ENCODE assay signal across 10 mouse cellular contexts in genomic region chr7:44770046-44770578, GRCm38 (mm10). TPM values are rescaled to one million over a fixed set of nuclear protein-coding genes. Genes with fewer than 3 reads are reported as not detected.
DNase-seq lines count a peak whose midpoint lies in the region; ATAC-seq and TF ChIP-seq lines count a peak whose summit lies in the region.
"Had no signal": no experiment of that assay in that cellular context is flagged by ENCODE, and none has a peak within 500 bp of the region (broad histone marks: within the 10 kb centered on the region; RNA-seq: fewer than 3 reads in every experiment).

No protein-coding gene starts in this region.

- WGBS in heart, adult 2 months: 16% methylated on average over 6 of the region's 6 CpGs
- 17% methylated on average over 6 of the region's 6 CpGs for WGBS in intestine, postnatal 0 days
- WGBS in lung, embryonic 14.5 days: 10% methylated on average over 6 of the region's 6 CpGs
- WGBS in stomach, postnatal 0 days: 14% methylated on average over 6 of the region's 6 CpGs

- no peaks in the 10 kb centered on the region for H3K79me2 ChIP-seq in heart, adult 2 months (replicated peaks; ENCODE audit: control insufficient read depth, insufficient read depth, low read length)

- no peak overlapping the region for H3K27ac ChIP-seq in heart, adult 2 months
- no peak overlapping the region for H3K27ac ChIP-seq in intestine, postnatal 0 days (ENCODE audit: low read depth, low read length)
- no peak overlapping the region for H3K27ac ChIP-seq in lung, embryonic 14.5 days (ENCODE audit: low read depth)
- no peak overlapping the region for H3K27ac ChIP-seq in stomach, postnatal 0 days (replicated peaks)
- H3K27ac ChIP-seq: heart, embryonic 13.5 days; neural tube, embryonic 12.5 days had no signal

- DNase-seq in heart, adult 2 months: peak; percentile 47 to 66
- DNase-seq in heart, postnatal 25 days (ENCODE audit: low spot score): no peak
- peak; percentile 36 for DNase-seq in MEL-GATA-1-ER (ENCODE audit: extremely low read depth, low read depth)
- DNase-seq in embryo, embryonic 11.5 days (ENCODE audit: low read depth, low spot score): peak; percentile 84
- DNase-seq in lung, embryonic 14.5 days: peak; percentile 96
- peak; percentile 82 for DNase-seq in stomach, postnatal 0 days (ENCODE audit: low spot score)
- DNase-seq in frontal cortex, postnatal 25 days (ENCODE audit: low spot score in 2 of 2): no peak

- no peaks in the 10 kb centered on the region for H3K27me3 ChIP-seq in heart, adult 2 months (ENCODE audit: control insufficient read depth, insufficient read depth, low read length)
- no peaks in the 10 kb centered on the region for H3K27me3 ChIP-seq in intestine, postnatal 0 days (replicated peaks; ENCODE audit: control insufficient read depth, insufficient read depth, low read length)
- no peaks in the 10 kb centered on the region for H3K27me3 ChIP-seq in lung, embryonic 14.5 days (ENCODE audit: insufficient read depth, low read length)
- no peaks in the 10 kb centered on the region for H3K27me3 ChIP-seq in stomach, postnatal 0 days (ENCODE audit: control insufficient read depth, insufficient read depth, low read length)
- H3K27me3 ChIP-seq: heart, embryonic 13.5 days; neural tube, embryonic 12.5 days had no signal

- H3K9ac ChIP-seq in heart, adult 2 months (ENCODE audit: low read depth, low read length): no peak overlapping the region
- no peak overlapping the region for H3K9ac ChIP-seq in intestine, postnatal 0 days (ENCODE audit: low read depth, low read length)
- H3K9ac ChIP-seq in lung, embryonic 14.5 days: no peak overlapping the region
- H3K9ac ChIP-seq in stomach, postnatal 0 days (ENCODE audit: low read length): no peak overlapping the region
- H3K9ac ChIP-seq: heart, embryonic 13.5 days; neural tube, embryonic 12.5 days had no signal

- intact Hi-C loops in heart, adult 2 months (cut with DNase I): no loop called here
- intact Hi-C loops in heart, postnatal 25 days (cut with DNase I): no loop called here

- TF ChIP-seq EP300 in heart, adult 2 months (IDR thresholded peaks at IDR 0.05; ENCODE audit: insufficient read depth, low read depth, low read length): 0 out of 2 replicates have a peak, but pooled peaks have one; percentile 57
- TF ChIP-seq EP300 in stomach, postnatal 0 days (optimal IDR thresholded peaks at IDR 0.05): no peak

- TF ChIP-seq POLR2A in heart, adult 2 months (IDR thresholded peaks at IDR 0.05; ENCODE audit: insufficient read depth, low read depth, low read length): no peak

- H3K4me3 ChIP-seq in heart, adult 2 months: no peak overlapping the region
- H3K4me3 ChIP-seq in intestine, postnatal 0 days (ENCODE audit: low read depth, low read length): no peak overlapping the region
- no peak overlapping the region for H3K4me3 ChIP-seq in lung, embryonic 14.5 days (ENCODE audit: low read depth, low read length)
- H3K4me3 ChIP-seq in stomach, postnatal 0 days (ENCODE audit: low read depth, low read length): no peak overlapping the region
- H3K4me3 ChIP-seq: heart, embryonic 13.5 days; neural tube, embryonic 12.5 days had no signal

- no peak for TF ChIP-seq CTCF in heart, adult 2 months (IDR thresholded peaks at IDR 0.05)
- TF ChIP-seq CTCF in intestine, postnatal 0 days (IDR thresholded peaks at IDR 0.05; ENCODE audit: low read depth): peak; percentile 34
- TF ChIP-seq CTCF in lung, embryonic 14.5 days (IDR thresholded peaks at IDR 0.05; ENCODE audit: low read depth): peak; percentile 10; the same call in 1 of the 2 replicates
- peak; percentile 38 for TF ChIP-seq CTCF in stomach, postnatal 0 days (IDR thresholded peaks at IDR 0.05; ENCODE audit: low read depth)

- H3K9me3 ChIP-seq in intestine, postnatal 0 days (ENCODE audit: control insufficient read depth): no peaks in the 10 kb centered on the region
- H3K9me3 ChIP-seq in lung, embryonic 14.5 days (ENCODE audit: low read depth, low read length): no peaks in the 10 kb centered on the region
- no peaks in the 10 kb centered on the region for H3K9me3 ChIP-seq in stomach, postnatal 0 days (ENCODE audit: control insufficient read depth, low read length)
- H3K9me3 ChIP-seq: heart, embryonic 13.5 days; neural tube, embryonic 12.5 days had no signal

- H3K36me3 ChIP-seq in heart, adult 2 months (ENCODE audit: control insufficient read depth, insufficient read depth, low read length): no peaks in the 10 kb centered on the region
- H3K36me3 ChIP-seq in intestine, postnatal 0 days (ENCODE audit: control insufficient read depth, insufficient read depth): peaks cover 86% of the 10 kb centered on the region
- peaks cover 54% of the 10 kb centered on the region for H3K36me3 ChIP-seq in lung, embryonic 14.5 days (ENCODE audit: insufficient read depth)
- peaks cover 22% of the 10 kb centered on the region for H3K36me3 ChIP-seq in stomach, postnatal 0 days (ENCODE audit: control insufficient read depth, insufficient read depth, low read length)

- H3K4me2 ChIP-seq in intestine, postnatal 0 days (replicated peaks; ENCODE audit: low read depth): no peak overlapping the region
- no peak overlapping the region for H3K4me2 ChIP-seq in lung, embryonic 14.5 days
- H3K4me2 ChIP-seq in stomach, postnatal 0 days (replicated peaks; ENCODE audit: low read depth): no peak overlapping the region
- H3K4me2 ChIP-seq: heart, embryonic 13.5 days; neural tube, embryonic 12.5 days had no signal

- no peaks in the 10 kb centered on the region for H3K4me1 ChIP-seq in heart, adult 2 months (ENCODE audit: control insufficient read depth, insufficient read depth, low read length)
- H3K4me1 ChIP-seq in intestine, postnatal 0 days (replicated peaks; ENCODE audit: control insufficient read depth, insufficient read depth, low read length): no peaks in the 10 kb centered on the region
- H3K4me1 ChIP-seq in lung, embryonic 14.5 days (ENCODE audit: insufficient read depth): no peaks in the 10 kb centered on the region
- no peaks in the 10 kb centered on the region for H3K4me1 ChIP-seq in stomach, postnatal 0 days (replicated peaks; ENCODE audit: control insufficient read depth, insufficient read depth)
- H3K4me1 ChIP-seq: heart, embryonic 13.5 days; neural tube, embryonic 12.5 days had no signal

- ATAC-seq in intestine, postnatal 0 days: peak; percentile 25
- peak; percentile 41; the same call in 1 of the 2 replicates for ATAC-seq in lung, embryonic 14.5 days (ENCODE audit: insufficient read depth)
- no peak for ATAC-seq in stomach, postnatal 0 days (ENCODE audit: low FRiP score, low TSS enrichment)

RNA-seq across cellular contexts. Expression of gene Zfp473, which starts 19.3 kb away (rescaled TPM):
- not detected for total RNA-seq in heart, adult 2 months (2021)
- polyA plus RNA-seq in heart, adult 2 months (2012; rRNA removed): 0.03 and 0.12 TPM in 2 replicates
- total RNA-seq in heart, postnatal 25 days (2021): under 1 TPM in 1 of 2 experiments, not detected in 1; 0.21 TPM
- polyA plus RNA-seq in intestine, postnatal 0 days (2015; fragmentation: Nextera tagmentation; extraction: Ambion mirVana): 0.24 and 0.26 TPM in 2 replicates
- polyA plus RNA-seq in lung, embryonic 14.5 days (2014; fragmentation: Nextera tagmentation; extraction: Ambion mirVana): 0.92 and 2.3 TPM in 2 replicates
- polyA plus RNA-seq in stomach, postnatal 0 days (2015; fragmentation: Nextera tagmentation; extraction: Ambion mirVana): 0.30 and 0.42 TPM in 2 replicates

RNA-seq across cellular contexts. Expression of gene Vrk3, which starts 21.9 kb away (rescaled TPM):
- 10 to 100 TPM; 23.3 to 26.7 TPM for total RNA-seq in heart, adult 2 months (2021)
- 36.3 and 41.3 TPM in 2 replicates for polyA plus RNA-seq in heart, adult 2 months (2012; rRNA removed)
- 10 to 100 TPM; 22.8 to 24.3 TPM for total RNA-seq in heart, postnatal 25 days (2021)
- 35.1 and 37.0 TPM in 2 replicates for polyA plus RNA-seq in intestine, postnatal 0 days (2015; fragmentation: Nextera tagmentation; extraction: Ambion mirVana)
- polyA plus RNA-seq in lung, embryonic 14.5 days (2014; fragmentation: Nextera tagmentation; extraction: Ambion mirVana): 34.7 and 36.3 TPM in 2 replicates
- 21.7 and 22.3 TPM in 2 replicates for polyA plus RNA-seq in stomach, postnatal 0 days (2015; fragmentation: Nextera tagmentation; extraction: Ambion mirVana)

RNA-seq across cellular contexts. Expression of gene Nup62, which starts 45.8 kb away (rescaled TPM):
- total RNA-seq in heart, adult 2 months (2021): 10 to 100 TPM; 27.1 to 28.0 TPM
- 36.0 and 36.6 TPM in 2 replicates for polyA plus RNA-seq in heart, adult 2 months (2012; rRNA removed)
- total RNA-seq in heart, postnatal 25 days (2021): 10 to 100 TPM; 26.0 to 28.6 TPM
- 28.0 and 28.1 TPM in 2 replicates for polyA plus RNA-seq in intestine, postnatal 0 days (2015; fragmentation: Nextera tagmentation; extraction: Ambion mirVana)
- 65.8 and 68.9 TPM in 2 replicates for polyA plus RNA-seq in lung, embryonic 14.5 days (2014; fragmentation: Nextera tagmentation; extraction: Ambion mirVana)
- 33.4 and 34.9 TPM in 2 replicates for polyA plus RNA-seq in stomach, postnatal 0 days (2015; fragmentation: Nextera tagmentation; extraction: Ambion mirVana)

RNA-seq across cellular contexts. Expression of gene Il4i1, which starts 46.1 kb away (rescaled TPM):
- under 1 TPM; 0.61 to 0.70 TPM for total RNA-seq in heart, adult 2 months (2021)
- 1.3 and 1.5 TPM in 2 replicates for polyA plus RNA-seq in heart, adult 2 months (2012; rRNA removed)
- total RNA-seq in heart, postnatal 25 days (2021): 1 to 10 TPM in 1 of 2 experiments, under 1 TPM in 1; 0.62 to 2.2 TPM
- 0.82 and 0.89 TPM in 2 replicates for polyA plus RNA-seq in intestine, postnatal 0 days (2015; fragmentation: Nextera tagmentation; extraction: Ambion mirVana)
- 0.93 and 1.5 TPM in 2 replicates for polyA plus RNA-seq in lung, embryonic 14.5 days (2014; fragmentation: Nextera tagmentation; extraction: Ambion mirVana)
- 0.69 and 0.75 TPM in 2 replicates for polyA plus RNA-seq in stomach, postnatal 0 days (2015; fragmentation: Nextera tagmentation; extraction: Ambion mirVana)

RNA-seq across cellular contexts. Expression of gene Atf5, which starts 46.3 kb away (rescaled TPM):
- 10 to 100 TPM; 60.2 to 63.4 TPM for total RNA-seq in heart, adult 2 months (2021)
- 42.3 and 73.6 TPM in 2 replicates for polyA plus RNA-seq in heart, adult 2 months (2012; rRNA removed)
- total RNA-seq in heart, postnatal 25 days (2021): 10 to 100 TPM; 63.7 to 64.5 TPM
- 6.5 and 6.6 TPM in 2 replicates for polyA plus RNA-seq in intestine, postnatal 0 days (2015; fragmentation: Nextera tagmentation; extraction: Ambion mirVana)
- 3.1 TPM in 2 replicates for polyA plus RNA-seq in lung, embryonic 14.5 days (2014; fragmentation: Nextera tagmentation; extraction: Ambion mirVana)
- 7.3 and 7.7 TPM in 2 replicates for polyA plus RNA-seq in stomach, postnatal 0 days (2015; fragmentation: Nextera tagmentation; extraction: Ambion mirVana)

Comparison
In these comparisons a context has a peak if more than half of its experiments do, and no peak if none do; other contexts are left out.
1. DNase-seq: peak in heart, adult 2 months (2 of 2), MEL-GATA-1-ER (single experiment), embryo, embryonic 11.5 days (single experiment), lung, embryonic 14.5 days (single experiment) and stomach, postnatal 0 days (single experiment); none in heart, postnatal 25 days (single experiment) and frontal cortex, postnatal 25 days (0 of 2).